Mouse (Mus musculus): ENCODE data around the gene Rapgef3.

DNA sequence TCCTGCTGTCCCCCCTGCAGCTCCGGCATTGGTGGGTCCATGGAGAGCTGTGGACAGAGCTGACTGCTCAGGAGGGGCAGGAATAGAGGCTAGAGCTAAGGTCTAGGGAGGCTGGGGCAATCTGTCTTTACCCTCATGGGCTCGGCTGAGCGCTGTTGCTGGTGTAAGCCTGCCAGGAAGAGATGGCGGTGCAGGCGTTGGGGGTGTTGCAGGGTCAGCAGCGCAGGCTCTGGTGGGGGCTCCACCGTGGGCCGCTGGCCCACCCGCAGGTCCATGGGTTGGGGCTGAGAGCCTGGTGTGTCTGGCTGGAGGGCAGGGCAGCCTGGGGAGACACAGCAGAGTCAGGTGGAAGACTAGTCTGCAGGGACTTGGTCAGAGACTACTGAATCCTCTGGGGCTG, 43.5 kb upstream of the Rapgef3 start:
- TF ChIP-seq CTCF (IDR thresholded peaks at IDR 0.05; ENCODE audit: low read depth) = no peak
- TF ChIP-seq EP300 (IDR thresholded peaks at IDR 0.05; ENCODE audit: low read depth) = no peak

Measured in heart, postnatal 0 days (tissue).